Mouse (Mus musculus): Measurements from ENCODE around the gene Gm49405. TPM values are rescaled to one million over a fixed set of nuclear protein-coding genes. Genes with fewer than 3 reads are reported as not detected.

The Gm49405 gene
- polyA plus RNA-seq, 1 experiment = 4.8 TPM

DNA sequence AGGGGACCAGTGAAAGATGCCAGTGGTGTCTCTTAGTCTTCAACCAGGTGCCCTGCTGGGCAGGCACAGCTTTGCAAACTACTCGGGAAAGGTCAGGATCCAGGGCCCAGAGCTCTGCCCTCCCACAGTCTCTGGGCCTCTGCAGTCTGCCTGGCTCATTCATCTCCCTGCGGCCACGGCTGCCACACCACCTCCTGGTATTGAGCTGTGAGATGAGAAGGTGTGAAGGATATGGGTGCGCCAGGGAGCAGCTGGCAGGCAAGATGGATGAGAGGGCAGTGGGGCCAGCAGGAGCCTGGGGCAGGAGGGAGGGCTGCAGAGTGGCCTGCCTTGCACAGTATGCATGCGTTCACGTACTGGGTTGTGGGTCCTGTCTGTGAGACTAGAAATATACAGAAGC lies 9.6 kb upstream of the Gm49405 start:
- WGBS = 59% methylated on average over 6 of the region's 6 CpGs
- TF ChIP-seq CTCF (IDR thresholded peaks at IDR 0.05; ENCODE audit: borderline replicate concordance, insufficient read depth, low read depth, low read length) = no peak
- TF ChIP-seq POLR2A (IDR thresholded peaks at IDR 0.05; ENCODE audit: borderline replicate concordance, insufficient read depth, low read length) = no peak
- no peak for DNase-seq
- Histone ChIP-seq H3K27ac (ENCODE audit: insufficient read depth, low read length) (no peak overlapping the region), H3K4me3 (replicated peaks; ENCODE audit: insufficient read depth, low read depth, low read length) (no peak overlapping the region), H3K4me1 (ENCODE audit: control insufficient read depth, insufficient read depth, low read length) (no peaks in the 10 kb centered on the region), H3K27me3 (ENCODE audit: control insufficient read depth, insufficient read depth, low read length) (no peaks in the 10 kb centered on the region)

GRCm38 (mm10) chr19:3991562-3991961 lies 8.9 kb upstream of the Gm49405 start:
- H3K4me1 ChIP-seq (ENCODE audit: control insufficient read depth, insufficient read depth, low read length) = no peaks in the 10 kb centered on the region
- no peak overlapping the region for H3K27ac ChIP-seq (ENCODE audit: insufficient read depth, low read length)
- H3K4me3 ChIP-seq (replicated peaks; ENCODE audit: insufficient read depth, low read depth, low read length) = no peak overlapping the region
- DNase-seq = no peak
- no peaks in the 10 kb centered on the region for H3K27me3 ChIP-seq (ENCODE audit: control insufficient read depth, insufficient read depth, low read length)
- TF ChIP-seq POLR2A (IDR thresholded peaks at IDR 0.05; ENCODE audit: borderline replicate concordance, insufficient read depth, low read length) = no peak
- no peak for TF ChIP-seq CTCF (IDR thresholded peaks at IDR 0.05; ENCODE audit: borderline replicate concordance, insufficient read depth, low read depth, low read length)
- 87% methylated on average over 3 of the region's 3 CpGs for WGBS

- no peak overlapping the region for H3K27ac ChIP-seq (ENCODE audit: insufficient read depth, low read length)
- H3K27me3 ChIP-seq (ENCODE audit: control insufficient read depth, insufficient read depth, low read length) = no peaks in the 10 kb centered on the region
- H3K4me1 ChIP-seq (ENCODE audit: control insufficient read depth, insufficient read depth, low read length) = no peaks in the 10 kb centered on the region
- no peak for DNase-seq
- 83% methylated on average over 3 of the region's 3 CpGs for WGBS
- TF ChIP-seq CTCF (IDR thresholded peaks at IDR 0.05; ENCODE audit: borderline replicate concordance, insufficient read depth, low read depth, low read length) (no peak), POLR2A (IDR thresholded peaks at IDR 0.05; ENCODE audit: borderline replicate concordance, insufficient read depth, low read length) (no peak)
- H3K4me3 ChIP-seq (replicated peaks; ENCODE audit: insufficient read depth, low read depth, low read length) = no peak overlapping the region
Observed at GRCm38 (mm10) chr19:3991966-3992365, 8.5 kb upstream of the Gm49405 start.

DNA sequence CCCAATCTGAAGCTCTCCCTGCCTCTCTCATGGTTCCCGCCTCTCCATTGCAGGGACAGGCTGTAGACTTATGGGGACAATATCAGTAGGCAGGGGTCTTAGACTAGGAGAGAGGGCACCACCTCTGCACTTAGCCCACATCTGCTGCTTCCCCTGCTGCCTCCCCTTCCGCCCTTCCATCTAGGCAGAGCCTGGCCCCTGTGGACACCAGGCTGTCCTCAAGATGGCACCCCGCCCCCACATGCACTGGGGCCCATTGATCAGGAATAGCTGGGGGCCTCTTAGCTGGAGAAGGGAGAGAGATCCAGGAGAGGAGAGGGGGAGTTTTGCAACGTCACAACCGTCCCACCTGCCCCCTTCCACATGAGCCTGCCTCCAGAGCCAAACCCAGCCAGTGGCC lies 8.0 kb upstream of the Gm49405 start, which contains the start of gene Tbx10:
TSS of gene Tbx10 (plus strand) at position 337 of the 400 bp plus-strand sequence.
- no peak for DNase-seq
- Histone ChIP-seq H3K4me3 (replicated peaks; ENCODE audit: insufficient read depth, low read depth, low read length) (no peak within 1 kb of the TSS), H3K4me1 (ENCODE audit: control insufficient read depth, insufficient read depth, low read length) (no peaks in the 10 kb centered on the region), H3K27me3 (ENCODE audit: control insufficient read depth, insufficient read depth, low read length) (no peaks in the 10 kb centered on the region), H3K27ac (ENCODE audit: insufficient read depth, low read length) (no peak within 1 kb of the TSS)
- 45% methylated on average over 5 of the region's 5 CpGs for WGBS
- TF ChIP-seq POLR2A (IDR thresholded peaks at IDR 0.05; ENCODE audit: borderline replicate concordance, insufficient read depth, low read length) (no peak), CTCF (IDR thresholded peaks at IDR 0.05; ENCODE audit: borderline replicate concordance, insufficient read depth, low read depth, low read length) (no peak)

GRCm38 (mm10) chr19:3994932-3995331 lies 5.5 kb upstream of the Gm49405 start:
- TF ChIP-seq CTCF (IDR thresholded peaks at IDR 0.05; ENCODE audit: borderline replicate concordance, insufficient read depth, low read depth, low read length) = no peak
- TF ChIP-seq POLR2A (IDR thresholded peaks at IDR 0.05; ENCODE audit: borderline replicate concordance, insufficient read depth, low read length) = no peak
- no peak for DNase-seq
- Histone ChIP-seq H3K4me1 (ENCODE audit: control insufficient read depth, insufficient read depth, low read length) (no peaks in the 10 kb centered on the region), H3K27ac (ENCODE audit: insufficient read depth, low read length) (no peak overlapping the region), H3K4me3 (replicated peaks; ENCODE audit: insufficient read depth, low read depth, low read length) (no peak overlapping the region), H3K27me3 (ENCODE audit: control insufficient read depth, insufficient read depth, low read length) (no peaks in the 10 kb centered on the region)
- 66% methylated on average over 6 of the region's 6 CpGs for WGBS

GRCm38 (mm10) chr19:3995505-3995904 lies 4.9 kb upstream of the Gm49405 start:
- no peaks in the 10 kb centered on the region for H3K4me1 ChIP-seq (ENCODE audit: control insufficient read depth, insufficient read depth, low read length)
- no peaks in the 10 kb centered on the region for H3K27me3 ChIP-seq (ENCODE audit: control insufficient read depth, insufficient read depth, low read length)
- TF ChIP-seq CTCF (IDR thresholded peaks at IDR 0.05; ENCODE audit: borderline replicate concordance, insufficient read depth, low read depth, low read length) (no peak), POLR2A (IDR thresholded peaks at IDR 0.05; ENCODE audit: borderline replicate concordance, insufficient read depth, low read length) (no peak)
- no peak for DNase-seq
- H3K27ac ChIP-seq (ENCODE audit: insufficient read depth, low read length) = no peak overlapping the region
- 90% methylated on average over 3 of the region's 3 CpGs for WGBS
- H3K4me3 ChIP-seq (replicated peaks; ENCODE audit: insufficient read depth, low read depth, low read length) = no peak overlapping the region

GRCm38 (mm10) chr19:3996106-3996505 lies 4.3 kb upstream of the Gm49405 start:
- Histone ChIP-seq H3K27ac (ENCODE audit: insufficient read depth, low read length) (no peak overlapping the region), H3K4me1 (ENCODE audit: control insufficient read depth, insufficient read depth, low read length) (peaks cover 3% of the 10 kb centered on the region; the same call in 1 of the 2 replicates), H3K27me3 (ENCODE audit: control insufficient read depth, insufficient read depth, low read length) (no peaks in the 10 kb centered on the region), H3K4me3 (replicated peaks; ENCODE audit: insufficient read depth, low read depth, low read length) (no peak overlapping the region)
- no peak for DNase-seq
- TF ChIP-seq POLR2A (IDR thresholded peaks at IDR 0.05; ENCODE audit: borderline replicate concordance, insufficient read depth, low read length) (no peak), CTCF (IDR thresholded peaks at IDR 0.05; ENCODE audit: borderline replicate concordance, insufficient read depth, low read depth, low read length) (no peak)
- WGBS = 76% methylated on average over 7 of the region's 7 CpGs

DNA sequence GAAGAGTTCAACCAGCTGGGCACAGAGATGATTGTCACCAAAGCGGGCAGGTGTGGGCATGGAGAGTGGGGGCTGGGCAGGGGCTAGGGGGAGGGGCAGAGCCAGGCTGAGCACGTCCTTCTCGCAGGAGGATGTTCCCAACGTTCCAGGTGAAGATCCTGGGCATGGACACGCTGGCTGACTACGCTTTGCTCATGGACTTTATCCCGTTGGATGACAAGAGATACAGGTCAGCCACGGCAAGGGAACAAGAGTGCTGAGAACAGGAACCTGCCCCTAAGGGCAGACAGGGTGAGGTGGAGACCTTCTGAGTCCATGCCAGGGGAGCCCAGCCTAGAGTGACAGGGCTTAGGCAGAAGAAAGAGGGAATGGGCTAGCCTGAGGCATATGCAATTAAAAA lies 3.7 kb upstream of the Gm49405 start:
- Histone ChIP-seq H3K4me3 (replicated peaks; ENCODE audit: insufficient read depth, low read depth, low read length) (no peak overlapping the region), H3K27me3 (ENCODE audit: control insufficient read depth, insufficient read depth, low read length) (no peaks in the 10 kb centered on the region), H3K27ac (ENCODE audit: insufficient read depth, low read length) (no peak overlapping the region), H3K4me1 (ENCODE audit: control insufficient read depth, insufficient read depth, low read length) (peaks cover 9% of the 10 kb centered on the region; the same call in 1 of the 2 replicates)
- TF ChIP-seq POLR2A (IDR thresholded peaks at IDR 0.05; ENCODE audit: borderline replicate concordance, insufficient read depth, low read length) = no peak
- TF ChIP-seq CTCF (IDR thresholded peaks at IDR 0.05; ENCODE audit: borderline replicate concordance, insufficient read depth, low read depth, low read length) = no peak
- DNase-seq = no peak
- 76% methylated on average over 8 of the region's 8 CpGs for WGBS
